Mouse (Mus musculus) embryonic facial prominence, embryonic 15.5 days (tissue): ENCODE data around the gene Dolk. TPM values are rescaled to one million over a fixed set of nuclear protein-coding genes. Genes with fewer than 3 reads are reported as not detected.
A peak's percentile ranks its signal among the peaks of the same experiment; 100 is the strongest.

Source experiments
- ATAC-seq: fragments of 200-750 bp; cut with Nextera tagmentation; 2 replicates; pipeline ENCODE4 v1.8.0; 2017; ENCODE audit warnings: low read depth, moderate TSS enrichment; ENCODE audit not compliant: insufficient number of reproducible peaks, low FRiP score, low TSS enrichment
- H3K27ac ChIP-seq: fragments of 300-500 bp; sonication (generic); replicated peaks from 2 replicates; pipeline ENCODE4 v1.5.1; 2015; ENCODE audit warnings: mild to moderate bottlenecking, inconsistent platforms
- H3K27me3 ChIP-seq: fragments of 300-500 bp; sonication (generic); 2 replicates; pipeline ENCODE4 v1.6.1; 2015; ENCODE audit warnings: inconsistent platforms
- H3K36me3 ChIP-seq: fragments of 300-500 bp; sonication (generic); 2 replicates; pipeline ENCODE4 v1.6.1; 2015; ENCODE audit warnings: mild to moderate bottlenecking, inconsistent platforms
- H3K4me1 ChIP-seq: fragments of 300-500 bp; sonication (generic); 2 replicates; pipeline ENCODE4 v1.6.1; 2015; ENCODE audit warnings: inconsistent platforms
- H3K4me2 ChIP-seq: fragments of 300-500 bp; sonication (generic); replicated peaks from 2 replicates; pipeline ENCODE4 v1.6.1; 2015; ENCODE audit warnings: mild to moderate bottlenecking, inconsistent platforms
- H3K4me3 ChIP-seq: fragments of 300-500 bp; sonication (generic); replicated peaks from 2 replicates; pipeline ENCODE4 v1.5.1; 2015; ENCODE audit warnings: mild to moderate bottlenecking, inconsistent platforms
- H3K9ac ChIP-seq: fragments of 300-500 bp; sonication (generic); 2 replicates; pipeline ENCODE4 v1.6.1; 2015; ENCODE audit warnings: inconsistent platforms
- H3K9me3 ChIP-seq: fragments of 300-500 bp; sonication (generic); replicated peaks from 2 replicates; pipeline ENCODE4 v1.6.1; 2016; ENCODE audit warnings: inconsistent platforms
- WGBS: fragments of 180-500 bp; shearing (Covaris S2); methylation state at CpG from one replicate; pipeline ENCODE4 v1.1.7; 2015; 5-methylcytosine and 5-hydroxymethylcytosine counted together
- polyA plus RNA-seq: library from polyadenylated mRNA; unstranded; fragments of >200 nt; fragmentation: Nextera tagmentation; extraction: Ambion mirVana; gene quantifications from 2 replicates; pipeline ENCODE4 v1.2.1, GENCODE M21; 2015

Gene Dolk
- polyA plus RNA-seq, 1 experiment from 2014 or later: 31.4 TPM

DNA sequence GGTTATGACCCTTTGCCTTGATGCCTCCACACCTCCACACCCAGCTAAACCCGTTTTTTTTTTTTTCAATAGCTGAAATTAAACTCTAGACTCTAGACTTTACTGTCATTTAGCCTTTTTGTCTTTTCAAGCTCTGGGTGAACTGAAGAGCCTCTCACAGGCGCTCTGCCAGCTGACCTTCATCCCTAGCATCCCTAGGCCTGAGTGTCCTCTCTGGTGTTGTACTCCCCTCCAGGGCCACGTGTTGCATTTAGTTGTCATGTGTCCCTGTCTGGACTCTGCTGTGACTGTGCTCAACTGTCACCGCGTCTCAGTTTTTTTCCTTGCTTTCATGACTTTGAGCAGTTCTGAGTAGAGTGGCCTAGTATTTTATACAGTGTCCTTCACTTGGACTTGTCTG is 13.8 kb upstream of the Dolk start:
- Histone ChIP-seq H3K4me2 (no peak overlapping the region), H3K4me3 (no peak overlapping the region), H3K9ac (no peak overlapping the region), H3K27ac (no peak overlapping the region), H3K9me3 (no peaks in the 10 kb centered on the region), H3K27me3 (no peaks in the 10 kb centered on the region), H3K4me1 (no peaks in the 10 kb centered on the region), H3K36me3 (peaks cover 70% of the 10 kb centered on the region)
- ATAC-seq: no peak
- 90% methylated on average over 5 of the region's 5 CpGs for WGBS

GRCm38 (mm10) chr2:30299525-30299924 is 13.4 kb upstream of the Dolk start:
- Histone ChIP-seq H3K4me3 (no peak overlapping the region), H3K9me3 (no peaks in the 10 kb centered on the region), H3K9ac (no peak overlapping the region), H3K27me3 (no peaks in the 10 kb centered on the region), H3K4me2 (no peak overlapping the region), H3K36me3 (peaks cover 67% of the 10 kb centered on the region), H3K4me1 (no peaks in the 10 kb centered on the region), H3K27ac (no peak overlapping the region)
- no peak for ATAC-seq
- WGBS: 68% methylated on average over 3 of the region's 3 CpGs

DNA sequence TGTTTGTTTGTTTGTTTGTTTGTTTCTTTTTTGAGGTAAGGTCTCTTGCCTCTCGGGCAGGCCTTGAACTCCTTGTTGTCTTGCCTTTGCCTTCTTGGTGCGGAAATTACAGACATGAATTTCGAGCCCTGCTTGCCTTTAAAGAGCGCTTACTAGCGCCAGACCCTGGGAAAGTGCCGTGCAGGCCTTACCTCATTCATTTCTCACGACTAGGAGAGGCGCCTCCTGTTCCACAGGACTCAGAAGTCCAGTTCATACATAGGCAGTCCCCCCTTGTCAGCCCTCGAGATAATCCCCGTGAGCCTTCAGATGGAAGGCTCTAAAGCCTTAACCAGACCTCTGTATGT is 866 bp upstream of the Dolk start:
- ATAC-seq: no peak
- Histone ChIP-seq H3K9ac (peak overlapping the region; percentile 67), H3K4me2 (peak overlapping the region; percentile 95), H3K36me3 (peaks cover 6% of the 10 kb centered on the region; the same call in 1 of the 2 replicates), H3K27me3 (no peaks in the 10 kb centered on the region), H3K9me3 (no peaks in the 10 kb centered on the region), H3K4me1 (peaks cover 22% of the 10 kb centered on the region), H3K4me3 (peak overlapping the region; percentile 80), H3K27ac (peak overlapping the region; percentile 34; the same call in 1 of the 2 replicates)
- WGBS: 0% methylated on average over 10 of the region's 10 CpGs

DNA sequence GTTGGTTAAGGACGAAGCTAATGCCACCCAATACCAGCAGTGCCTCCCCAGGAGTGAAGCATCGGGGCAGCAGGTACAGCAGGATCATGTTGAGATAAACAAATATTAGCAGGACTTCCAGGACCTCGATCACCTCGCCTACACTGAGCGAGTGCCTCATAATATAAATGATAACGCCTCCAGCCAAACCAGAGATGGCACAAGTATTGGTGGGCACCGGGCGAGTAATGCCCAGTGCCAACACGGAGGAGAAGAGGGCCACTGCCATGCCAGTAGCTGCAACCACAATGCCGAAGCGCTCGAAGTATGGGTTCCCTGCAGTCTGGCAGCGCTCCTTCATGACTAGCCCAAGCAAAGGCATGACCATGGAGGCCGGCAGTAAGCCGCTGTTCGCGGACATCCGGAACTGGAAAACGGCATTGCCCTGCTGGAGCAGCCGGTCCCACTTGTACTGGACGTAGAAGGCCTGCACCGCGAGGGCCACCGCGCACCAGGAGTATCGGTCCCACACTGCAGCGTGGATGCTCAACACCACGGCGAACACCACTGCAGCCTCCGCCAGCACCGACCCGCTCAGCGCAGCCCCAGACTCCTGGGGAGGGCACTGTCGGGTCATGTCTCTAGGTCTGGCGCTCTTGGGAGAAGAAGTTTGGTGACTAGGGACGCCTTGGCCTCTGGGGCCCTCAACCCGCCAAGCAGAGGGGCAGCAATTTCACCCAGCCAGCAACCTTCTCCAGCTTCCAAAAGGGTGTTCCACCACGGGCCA is 535 bp downstream of the Dolk start:
- Histone ChIP-seq H3K36me3 (peaks cover 5% of the 10 kb centered on the region; the same call in 1 of the 2 replicates), H3K9me3 (no peaks in the 10 kb centered on the region), H3K9ac (peak overlapping the region; percentile 67), H3K27me3 (no peaks in the 10 kb centered on the region), H3K4me2 (peak overlapping the region; percentile 95), H3K27ac (peak overlapping the region; percentile 65; the same call in 1 of the 2 replicates), H3K4me1 (peaks cover 22% of the 10 kb centered on the region), H3K4me3 (peak overlapping the region; percentile 80)
- WGBS: 11% methylated on average over 38 of the region's 38 CpGs
- peak; percentile 49 for ATAC-seq

GRCm38 (mm10) chr2:30285004-30285403 is 1.1 kb downstream of the Dolk start:
- Histone ChIP-seq H3K27me3 (no peaks in the 10 kb centered on the region), H3K9me3 (no peaks in the 10 kb centered on the region), H3K4me2 (peak overlapping the region; percentile 95), H3K36me3 (peaks cover 2% of the 10 kb centered on the region; the same call in 1 of the 2 replicates), H3K27ac (no peak overlapping the region), H3K4me3 (peak overlapping the region; percentile 80), H3K9ac (peak overlapping the region; percentile 67; the same call in 1 of the 2 replicates), H3K4me1 (peaks cover 22% of the 10 kb centered on the region)
- ATAC-seq: no peak
- 89% methylated on average over 5 of the region's 5 CpGs for WGBS

DNA sequence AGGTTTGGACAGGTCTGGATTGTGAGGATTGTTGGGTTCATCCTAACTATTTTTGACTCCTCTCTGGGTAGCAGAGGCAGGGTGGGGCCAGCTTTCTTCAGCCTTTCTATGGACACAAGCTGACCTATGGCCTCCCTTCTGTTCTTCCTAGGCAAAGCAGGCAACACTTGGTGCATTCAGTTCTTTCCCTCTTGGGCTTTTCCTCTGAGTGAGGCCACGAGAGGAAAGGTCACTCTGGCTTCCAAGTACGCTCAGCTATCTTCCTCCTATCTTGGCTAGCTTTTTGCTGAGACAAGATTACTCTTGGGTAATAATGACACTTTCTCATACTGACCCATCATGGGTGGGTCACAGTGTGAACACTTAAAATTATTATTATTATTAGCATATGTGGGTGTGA is 2.9 kb downstream of the Dolk start:
- H3K27me3 ChIP-seq: no peaks in the 10 kb centered on the region
- 86% methylated on average over 2 of the region's 2 CpGs for WGBS
- ATAC-seq: no peak
- no peak overlapping the region for H3K4me2 ChIP-seq
- no peak overlapping the region for H3K4me3 ChIP-seq
- H3K36me3 ChIP-seq: 0 out of 2 replicates have a peak, but pooled peaks cover 2% of the 10 kb centered on the region
- no peak overlapping the region for H3K27ac ChIP-seq
- H3K9ac ChIP-seq: no peak overlapping the region
- H3K9me3 ChIP-seq: no peaks in the 10 kb centered on the region
- peaks cover 21% of the 10 kb centered on the region for H3K4me1 ChIP-seq

DNA sequence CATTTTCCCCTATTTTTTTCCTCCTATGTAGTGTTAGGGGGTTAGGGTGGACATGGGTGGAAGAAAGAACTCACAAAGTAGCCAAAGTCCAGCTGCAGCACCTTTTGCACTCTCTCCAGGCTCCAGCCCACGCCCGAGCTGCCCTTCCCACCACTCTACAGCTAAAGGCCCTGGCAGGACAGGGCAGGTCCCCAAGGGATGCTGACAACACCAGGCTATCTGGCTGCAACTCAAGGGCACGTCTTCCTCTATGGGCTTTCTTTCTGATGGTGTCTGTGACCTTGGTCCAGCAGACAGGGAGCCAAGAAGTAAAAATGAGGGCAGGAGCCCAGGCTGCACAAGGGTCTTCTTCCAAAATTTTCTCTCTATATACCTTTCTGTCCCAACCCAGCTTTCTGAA is 4.5 kb downstream of the Dolk start:
- H3K4me1 ChIP-seq: peaks cover 8% of the 10 kb centered on the region
- no peak overlapping the region for H3K4me2 ChIP-seq
- no peak overlapping the region for H3K4me3 ChIP-seq
- H3K9ac ChIP-seq: no peak overlapping the region
- 0 out of 2 replicates have a peak, but pooled peaks cover 2% of the 10 kb centered on the region for H3K36me3 ChIP-seq
- no peak overlapping the region for H3K27ac ChIP-seq
- no peaks in the 10 kb centered on the region for H3K9me3 ChIP-seq
- no peaks in the 10 kb centered on the region for H3K27me3 ChIP-seq
- no peak for ATAC-seq
- WGBS: 81% methylated on average over 3 of the region's 3 CpGs

DNA sequence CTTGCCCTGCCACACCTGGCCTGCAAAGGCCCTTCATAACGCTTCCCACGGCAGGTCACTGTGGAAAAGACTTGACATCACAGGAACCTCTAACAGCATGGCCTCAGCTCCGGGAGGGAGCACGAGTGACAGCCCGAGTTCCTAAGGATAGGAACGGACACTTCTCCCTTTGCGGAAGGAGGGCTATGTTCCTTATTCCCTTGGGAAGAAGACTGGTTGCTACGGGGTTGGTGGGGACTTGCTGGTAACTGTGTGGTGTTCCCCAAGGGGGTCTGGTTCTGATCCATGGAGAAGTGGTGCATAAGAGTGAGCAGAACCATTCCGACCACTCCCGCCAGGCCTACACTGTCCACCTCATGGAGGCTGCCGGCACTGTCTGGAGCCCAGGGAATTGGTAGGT is 5.4 kb downstream of the Dolk start, which contains the start of gene Gm28038:
Gene Gm28038, plus strand, starts transcription at position 301 of the 400 bp plus-strand sequence.
- peaks cover 8% of the 10 kb centered on the region for H3K4me1 ChIP-seq
- H3K27me3 ChIP-seq: no peaks in the 10 kb centered on the region
- no peaks in the 10 kb centered on the region for H3K9me3 ChIP-seq
- no peak within 1 kb of the TSS for H3K4me2 ChIP-seq
- ATAC-seq: no peak
- 0 out of 2 replicates have a peak, but pooled peaks cover 2% of the 10 kb centered on the region for H3K36me3 ChIP-seq
- H3K9ac ChIP-seq: no peak within 1 kb of the TSS
- WGBS: 85% methylated on average over 11 of the region's 11 CpGs
- H3K4me3 ChIP-seq: no peak within 1 kb of the TSS
- no peak within 1 kb of the TSS for H3K27ac ChIP-seq

DNA sequence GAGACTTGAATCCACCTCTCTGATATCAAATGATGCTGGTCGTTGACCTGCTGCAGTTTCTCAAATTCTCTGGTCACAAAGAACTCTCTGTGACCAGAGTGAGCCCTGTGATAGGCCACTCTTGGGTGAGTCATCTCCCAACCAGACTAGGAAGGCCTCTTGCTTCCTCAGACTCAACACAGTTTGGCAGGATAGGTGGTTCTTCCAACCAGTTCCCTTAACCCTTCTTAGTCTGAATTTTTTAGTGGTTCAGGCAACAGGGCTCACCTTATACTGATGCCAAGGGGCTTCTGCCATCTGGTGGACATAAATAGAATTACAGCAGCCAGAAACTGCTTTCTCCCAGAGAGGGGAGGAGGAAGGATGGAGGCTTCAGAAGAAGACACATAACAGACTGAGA is 16.0 kb downstream of the Dolk start:
- 22% methylated on average over 1 of the region's 1 CpGs for WGBS
- no peaks in the 10 kb centered on the region for H3K27me3 ChIP-seq
- H3K27ac ChIP-seq: peak overlapping the region; percentile 49
- no peak overlapping the region for H3K4me3 ChIP-seq
- no peak overlapping the region for H3K9ac ChIP-seq
- H3K4me2 ChIP-seq: no peak overlapping the region
- H3K4me1 ChIP-seq: peaks cover 28% of the 10 kb centered on the region
- H3K9me3 ChIP-seq: no peaks in the 10 kb centered on the region
- peak; percentile 81 for ATAC-seq
- no peaks in the 10 kb centered on the region for H3K36me3 ChIP-seq

DNA sequence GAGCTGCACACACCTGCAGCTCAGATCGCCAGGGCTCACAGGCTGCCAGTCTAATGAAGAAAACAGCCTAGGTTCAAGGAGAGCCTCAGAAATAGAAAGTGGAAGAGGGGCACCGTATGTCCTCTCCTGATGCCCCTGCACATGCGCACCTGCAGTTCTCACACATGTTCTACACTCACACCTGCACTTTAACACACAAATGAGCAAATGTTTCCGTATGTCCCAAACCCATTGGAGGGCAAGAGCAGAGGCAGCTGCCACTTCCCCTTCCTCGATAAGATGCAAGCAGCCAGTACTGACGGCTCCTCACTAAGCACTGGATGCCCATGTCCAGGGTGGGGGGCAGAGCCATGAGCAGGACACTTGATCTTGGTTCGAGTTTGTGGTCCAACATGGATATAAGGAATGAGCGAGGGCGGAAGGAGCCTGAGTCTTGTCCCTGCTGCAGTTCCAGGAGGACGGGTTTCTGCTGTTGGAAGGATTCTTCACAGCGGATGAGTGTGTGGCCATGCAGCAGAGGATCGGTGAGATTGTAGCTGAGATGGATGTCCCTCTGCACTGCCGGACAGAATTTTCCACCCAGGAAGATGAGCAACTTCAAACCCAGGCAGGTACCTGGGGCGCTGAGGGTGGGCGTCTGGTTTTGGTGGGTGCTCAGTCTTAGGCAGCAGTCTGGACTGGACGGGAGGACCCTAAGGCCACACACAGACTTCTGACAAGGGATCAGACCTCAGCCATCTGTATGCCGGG is 16.7 kb downstream of the Dolk start:
- Histone ChIP-seq H3K27ac (peak overlapping the region; percentile 49), H3K4me3 (no peak overlapping the region), H3K9ac (no peak overlapping the region), H3K36me3 (peaks cover 1% of the 10 kb centered on the region; the same call in 1 of the 2 replicates), H3K9me3 (no peaks in the 10 kb centered on the region), H3K4me2 (no peak overlapping the region), H3K4me1 (peaks cover 35% of the 10 kb centered on the region), H3K27me3 (no peaks in the 10 kb centered on the region)
- ATAC-seq: no peak
- WGBS: 84% methylated on average over 17 of the region's 17 CpGs

- ATAC-seq: no peak
- H3K9me3 ChIP-seq: no peaks in the 10 kb centered on the region
- H3K4me3 ChIP-seq: no peak overlapping the region
- H3K9ac ChIP-seq: no peak overlapping the region
- peaks cover 12% of the 10 kb centered on the region for H3K36me3 ChIP-seq
- H3K27ac ChIP-seq: no peak overlapping the region
- no peak overlapping the region for H3K4me2 ChIP-seq
- no peaks in the 10 kb centered on the region for H3K27me3 ChIP-seq
- 55% methylated on average over 4 of the region's 4 CpGs for WGBS
- peaks cover 39% of the 10 kb centered on the region for H3K4me1 ChIP-seq
Observed at GRCm38 (mm10) chr2:30268371-30268770, 17.8 kb downstream of the Dolk start.
